ENCODE assay signal across 9 mouse cellular contexts in genomic region chr10:21924051-21924720, GRCm38 (mm10). TPM values are rescaled to one million over a fixed set of nuclear protein-coding genes. Genes with fewer than 3 reads are reported as not detected.
A peak's percentile ranks its signal among the peaks of the same experiment; 100 is the strongest.
DNase-seq lines count a peak whose midpoint lies in the region; ATAC-seq lines count a peak whose summit lies in the region.
"Had no signal": no experiment of that assay in that cellular context is flagged by ENCODE, and none has a peak within 500 bp of the region (broad histone marks: within the 10 kb centered on the region; RNA-seq: fewer than 3 reads in every experiment).

No protein-coding gene starts in this region.

- H3K9me3 ChIP-seq in embryonic facial prominence, embryonic 12.5 days, result no peaks in the 10 kb centered on the region
- no peaks in the 10 kb centered on the region for H3K9me3 ChIP-seq in embryonic facial prominence, embryonic 10.5 days
- no peaks in the 10 kb centered on the region for H3K9me3 ChIP-seq in hindbrain, embryonic 14.5 days (ENCODE audit: control insufficient read depth, low read length)
- no peaks in the 10 kb centered on the region for H3K9me3 ChIP-seq in neural tube, embryonic 13.5 days

- H3K4me2 ChIP-seq in embryonic facial prominence, embryonic 12.5 days (replicated peaks), result peak overlapping the region; percentile 37; the same call in 1 of the 2 replicates
- H3K4me2 ChIP-seq in hindbrain, embryonic 14.5 days (replicated peaks), result peak overlapping the region; percentile 46
- H3K4me2 ChIP-seq in neural tube, embryonic 13.5 days, result peak overlapping the region; percentile 52

- H3K27me3 ChIP-seq in embryonic facial prominence, embryonic 12.5 days, result 0 out of 2 replicates have a peak, but pooled peaks cover 4% of the 10 kb centered on the region
- no peaks in the 10 kb centered on the region for H3K27me3 ChIP-seq in embryonic facial prominence, embryonic 10.5 days (replicated peaks; ENCODE audit: low read depth, poor library complexity, severe bottlenecking)
- H3K27me3 ChIP-seq in hindbrain, embryonic 14.5 days (ENCODE audit: control insufficient read depth, insufficient read depth, low read length), result no peaks in the 10 kb centered on the region
- H3K27me3 ChIP-seq in neural tube, embryonic 13.5 days, result no peaks in the 10 kb centered on the region

- no peaks in the 10 kb centered on the region for H3K36me3 ChIP-seq in embryonic facial prominence, embryonic 12.5 days
- H3K36me3 ChIP-seq in embryonic facial prominence, embryonic 10.5 days (replicated peaks), result no peaks in the 10 kb centered on the region
- no peaks in the 10 kb centered on the region for H3K36me3 ChIP-seq in hindbrain, embryonic 14.5 days (replicated peaks; ENCODE audit: control insufficient read depth, insufficient read depth)
- H3K36me3 ChIP-seq in neural tube, embryonic 13.5 days, result no peaks in the 10 kb centered on the region

- no peak for ATAC-seq in embryonic facial prominence, embryonic 12.5 days (ENCODE audit: insufficient number of reproducible peaks, insufficient read depth, low FRiP score, low TSS enrichment)
- ATAC-seq in hindbrain, embryonic 14.5 days (ENCODE audit: low FRiP score), result peak; percentile 40; the same call in 1 of the 2 replicates
- peak; percentile 44 for ATAC-seq in neural tube, embryonic 13.5 days (ENCODE audit: low read depth)
- no peak for ATAC-seq in erythroid progenitor cell, adult 5-6 weeks (replicated peaks; ENCODE audit: low FRiP score, poor library complexity, severe bottlenecking)

- WGBS in embryonic facial prominence, embryonic 12.5 days, result 64% methylated on average over 16 of the region's 16 CpGs
- WGBS in embryonic facial prominence, embryonic 10.5 days, result 74% methylated on average over 16 of the region's 16 CpGs
- WGBS in hindbrain, embryonic 14.5 days, result 62% methylated on average over 16 of the region's 16 CpGs
- 59% methylated on average over 16 of the region's 16 CpGs for WGBS in neural tube, embryonic 13.5 days

- peaks cover 19% of the 10 kb centered on the region for H3K4me1 ChIP-seq in embryonic facial prominence, embryonic 12.5 days
- peaks cover 26% of the 10 kb centered on the region for H3K4me1 ChIP-seq in embryonic facial prominence, embryonic 10.5 days
- peaks cover 28% of the 10 kb centered on the region for H3K4me1 ChIP-seq in hindbrain, embryonic 14.5 days (replicated peaks; ENCODE audit: control insufficient read depth, insufficient read depth, low read length)
- peaks cover 33% of the 10 kb centered on the region for H3K4me1 ChIP-seq in neural tube, embryonic 13.5 days (replicated peaks)

- DNase-seq in embryonic facial prominence, embryonic 10.5 days (ENCODE audit: low spot score), result no peak
- DNase-seq in left cerebral cortex, adult 18-20 months (ENCODE audit: low spot score in 2 of 2), result peak; percentile 51 to 56
- no peak for DNase-seq in left cerebral cortex, adult 11 months (ENCODE audit: low spot score)
- peak; percentile 38 for DNase-seq in hindbrain, embryonic 14.5 days (ENCODE audit: low spot score)
- DNase-seq in retina, embryonic 14.5 days (ENCODE audit: low spot score), result no peak
- DNase-seq: cerebellum, adult 8-10 months had no signal

- no peak overlapping the region; the same call in 1 of the 2 replicates for H3K27ac ChIP-seq in embryonic facial prominence, embryonic 12.5 days
- no peak overlapping the region for H3K27ac ChIP-seq in embryonic facial prominence, embryonic 10.5 days (replicated peaks)
- H3K27ac ChIP-seq in hindbrain, embryonic 14.5 days, result peak overlapping the region; percentile 84
- H3K27ac ChIP-seq in neural tube, embryonic 13.5 days (replicated peaks), result peak overlapping the region; percentile 85

- no peak overlapping the region for H3K4me3 ChIP-seq in embryonic facial prominence, embryonic 12.5 days
- no peak overlapping the region for H3K4me3 ChIP-seq in embryonic facial prominence, embryonic 10.5 days
- 0 out of 2 replicates have a peak overlapping the region, but pooled peaks have one; percentile 2 for H3K4me3 ChIP-seq in hindbrain, embryonic 14.5 days (replicated peaks; ENCODE audit: low read length)
- H3K4me3 ChIP-seq in neural tube, embryonic 13.5 days, result 0 out of 2 replicates have a peak overlapping the region, but pooled peaks have one; percentile 12

- no peak overlapping the region for H3K9ac ChIP-seq in embryonic facial prominence, embryonic 12.5 days
- H3K9ac ChIP-seq in hindbrain, embryonic 14.5 days, result peak overlapping the region; percentile 18
- 0 out of 2 replicates have a peak overlapping the region, but pooled peaks have one; percentile 1 for H3K9ac ChIP-seq in neural tube, embryonic 13.5 days

RNA-seq across cellular contexts. Expression of gene Sgk1, which starts 42.2 kb away (rescaled TPM):
- polyA plus RNA-seq in embryonic facial prominence, embryonic 12.5 days (2016; fragmentation: Nextera tagmentation; extraction: Ambion mirVana), result 32.8 and 41.7 TPM in 2 replicates
- polyA plus RNA-seq in embryonic facial prominence, embryonic 10.5 days (2016; fragmentation: Nextera tagmentation; extraction: Ambion mirVana), result 18.7 and 23.3 TPM in 2 replicates
- 100 to 1,000 TPM in 1 of 2 experiments, 10 to 100 TPM in 1; 77.2 to 101 TPM for total RNA-seq in left cerebral cortex, adult 18-20 months (2021)
- 41.4 and 44.3 TPM in 2 replicates for polyA plus RNA-seq in hindbrain, embryonic 14.5 days (2014; fragmentation: Nextera tagmentation; extraction: Ambion mirVana)
- polyA plus RNA-seq in neural tube, embryonic 13.5 days (2015; fragmentation: Nextera tagmentation; extraction: Ambion mirVana), result 30.9 and 34.7 TPM in 2 replicates
- total RNA-seq in erythroid progenitor cell, adult 5-6 weeks (2015; ENCODE audit: low replicate concordance), result 2.5 and 7.2 TPM in 2 replicates
- total RNA-seq in erythroid progenitor cell, adult 5-6 weeks (2017; ENCODE audit: low replicate concordance), result 3.0 and 5.5 TPM in 2 replicates

Comparison
In these comparisons a context has a peak if more than half of its experiments do, and no peak if none do; other contexts are left out.
1. DNase-seq: peak in left cerebral cortex, adult 18-20 months (2 of 2) and hindbrain, embryonic 14.5 days (single experiment); none in embryonic facial prominence, embryonic 10.5 days (single experiment), left cerebral cortex, adult 11 months (single experiment) and retina, embryonic 14.5 days (single experiment).
2. ATAC-seq: peak in hindbrain, embryonic 14.5 days (single experiment) and neural tube, embryonic 13.5 days (single experiment); none in embryonic facial prominence, embryonic 12.5 days (single experiment) and erythroid progenitor cell, adult 5-6 weeks (single experiment).
3. H3K27ac ChIP-seq: peak in hindbrain, embryonic 14.5 days (single experiment) and neural tube, embryonic 13.5 days (single experiment); none in embryonic facial prominence, embryonic 12.5 days (single experiment) and embryonic facial prominence, embryonic 10.5 days (single experiment).
4. H3K4me3 ChIP-seq: peak in hindbrain, embryonic 14.5 days (single experiment) and neural tube, embryonic 13.5 days (single experiment); none in embryonic facial prominence, embryonic 12.5 days (single experiment) and embryonic facial prominence, embryonic 10.5 days (single experiment).
5. Peak in every context shown above with its lines, with median percentiles within 50 percentile points of each other: H3K4me2 ChIP-seq.